Mouse (Mus musculus): ENCODE results near the gene Tead3.

DNA sequence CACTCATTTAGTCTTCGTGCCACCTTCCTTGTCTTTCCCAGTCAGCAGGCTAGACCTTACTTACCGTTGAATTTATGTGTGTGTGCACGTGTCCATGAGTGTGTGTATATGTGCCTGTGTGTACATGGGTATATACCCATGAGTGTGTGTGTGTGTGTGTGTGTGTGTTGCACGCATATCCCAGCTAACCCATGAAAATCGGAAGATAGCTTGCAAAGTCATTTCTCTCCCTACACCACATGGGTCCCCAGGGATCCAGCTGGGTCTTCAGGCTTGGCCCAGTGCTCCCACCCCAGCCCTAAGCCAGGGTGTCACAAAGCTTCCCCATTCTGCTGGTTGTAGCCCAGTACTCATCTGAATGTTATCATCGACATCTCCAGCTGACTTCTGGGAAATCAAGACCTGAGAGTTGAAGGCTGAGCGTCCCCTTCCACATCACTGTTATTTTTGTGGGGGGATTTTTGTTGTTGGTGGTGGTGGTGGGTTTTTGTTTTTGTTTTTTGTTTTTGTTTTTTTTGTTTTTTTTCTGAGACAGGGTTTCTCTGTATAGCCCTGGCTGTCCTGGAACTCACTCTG lies 68.7 kb downstream of the Tead3 start:
- TF ChIP-seq CTCF (IDR thresholded peaks at IDR 0.05; ENCODE audit: low read depth, low read length) (no peak), GATA1 (IDR thresholded peaks at IDR 0.05; ENCODE audit: borderline replicate concordance, low read length) (no peak), POLR2AphosphoS5 (IDR thresholded peaks at IDR 0.05; ENCODE audit: insufficient replicate concordance, low read depth, low read length) (no peak), TAL1 (conservative IDR thresholded peaks at IDR 0.05; ENCODE audit: low read depth, low read length) (no peak)
